Mouse (Mus musculus) ES-E14 (cell line): Measurements from ENCODE around the gene Olfr881.

Experiments used
- CHD2 ChIP-seq: IDR thresholded peaks from 2 replicates; pipeline ENCODE4 v1.6.1; 2014; ENCODE audit warnings: mild to moderate bottlenecking, low read depth, low read length, inconsistent platforms
- HCFC1 ChIP-seq: IDR thresholded peaks from 2 replicates; pipeline ENCODE4 v1.6.1; 2012; ENCODE audit warnings: low read length, inconsistent platforms, borderline replicate concordance; ENCODE audit not compliant: insufficient read depth
- ZC3H11A ChIP-seq: IDR thresholded peaks from 2 replicates; pipeline ENCODE4 v1.6.1; 2012; ENCODE audit warnings: low read depth, mild to moderate bottlenecking, inconsistent platforms, low read length, borderline replicate concordance

DNA sequence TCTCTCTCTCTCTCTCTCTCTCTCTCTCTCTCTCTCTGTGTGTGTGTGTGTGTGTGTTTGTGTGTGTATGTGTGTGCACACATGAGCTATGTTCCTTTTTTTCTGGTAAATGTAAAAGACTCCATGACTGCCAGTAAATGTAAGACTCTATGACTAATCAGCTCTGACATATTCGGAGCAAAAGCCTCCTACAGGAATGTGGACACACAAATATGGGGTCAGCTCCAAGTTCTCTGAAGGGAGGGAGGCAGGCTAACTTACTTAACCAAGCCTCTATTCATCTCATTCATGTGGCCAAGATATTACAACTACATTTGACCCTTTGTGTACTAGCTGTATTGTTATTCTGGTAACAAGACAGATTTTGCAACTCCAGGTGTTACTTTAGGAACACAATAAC lies 8.4 kb downstream of the Olfr881 start:
- no peak for TF ChIP-seq HCFC1
- no peak for TF ChIP-seq ZC3H11A
- no peak for TF ChIP-seq CHD2
